Mouse (Mus musculus): Measurements from ENCODE around the gene Mdga2.

The Mdga2 gene

GRCm38 (mm10) chr12:67056621-67057020 is 165.7 kb downstream of the Mdga2 start:
- no peak for DNase-seq (ENCODE audit: low spot score)

- DNase-seq (ENCODE audit: low spot score) = no peak
Measured at GRCm38 (mm10) chr12:67045099-67045750, 177.1 kb downstream of the Mdga2 start.

GRCm38 (mm10) chr12:67041865-67042264 is 180.5 kb downstream of the Mdga2 start:
- no peak for DNase-seq (ENCODE audit: low spot score)

GRCm38 (mm10) chr12:67035509-67036261 is 186.7 kb downstream of the Mdga2 start:
- DNase-seq (ENCODE audit: low spot score) = no peak

- DNase-seq (ENCODE audit: low spot score) = no peak
Measured at GRCm38 (mm10) chr12:67017192-67017591, 205.2 kb downstream of the Mdga2 start.

GRCm38 (mm10) chr12:67011368-67011767 is 211.0 kb downstream of the Mdga2 start:
- DNase-seq (ENCODE audit: low spot score) = no peak

- no peak for DNase-seq (ENCODE audit: low spot score)
Measured at GRCm38 (mm10) chr12:67010318-67010717, 212.0 kb downstream of the Mdga2 start.

- no peak for DNase-seq (ENCODE audit: low spot score)
Measured at GRCm38 (mm10) chr12:67009191-67009590, 213.2 kb downstream of the Mdga2 start.

GRCm38 (mm10) chr12:66954129-66954528 is 268.2 kb downstream of the Mdga2 start:
- no peak for DNase-seq (ENCODE audit: low spot score)

GRCm38 (mm10) chr12:66915741-66916140 is 306.6 kb downstream of the Mdga2 start:
- DNase-seq (ENCODE audit: low spot score) = no peak

- no peak for DNase-seq (ENCODE audit: low spot score)
Measured at GRCm38 (mm10) chr12:66899366-66899765, 323.0 kb downstream of the Mdga2 start.

- no peak for DNase-seq (ENCODE audit: low spot score)
Measured at GRCm38 (mm10) chr12:66896790-66897189, 325.6 kb downstream of the Mdga2 start.

- DNase-seq (ENCODE audit: low spot score) = no peak
Measured at GRCm38 (mm10) chr12:66890296-66890695, 332.1 kb downstream of the Mdga2 start.

- DNase-seq (ENCODE audit: low spot score) = no peak
Measured at GRCm38 (mm10) chr12:66889276-66889675, 333.1 kb downstream of the Mdga2 start.

- no peak for DNase-seq (ENCODE audit: low spot score)
Measured at GRCm38 (mm10) chr12:66888636-66889035, 333.7 kb downstream of the Mdga2 start.

GRCm38 (mm10) chr12:66866199-66866598 is 356.1 kb downstream of the Mdga2 start:
- no peak for DNase-seq (ENCODE audit: low spot score)

GRCm38 (mm10) chr12:66853167-66853566 is 369.2 kb downstream of the Mdga2 start:
- DNase-seq (ENCODE audit: low spot score) = peak; percentile 3

GRCm38 (mm10) chr12:66840336-66840735 is 382.0 kb downstream of the Mdga2 start:
- DNase-seq (ENCODE audit: low spot score) = no peak

GRCm38 (mm10) chr12:66755653-66756052 is 466.7 kb downstream of the Mdga2 start:
- no peak for DNase-seq (ENCODE audit: low spot score)

GRCm38 (mm10) chr12:66734536-66734935 is 487.8 kb downstream of the Mdga2 start:
- DNase-seq (ENCODE audit: low spot score) = no peak

- no peak for DNase-seq (ENCODE audit: low spot score)
Measured at GRCm38 (mm10) chr12:66724474-66724873, 497.9 kb downstream of the Mdga2 start.

- DNase-seq (ENCODE audit: low spot score) = no peak
Measured at GRCm38 (mm10) chr12:66708334-66708733, 514.0 kb downstream of the Mdga2 start.

GRCm38 (mm10) chr12:66707431-66707830 is 514.9 kb downstream of the Mdga2 start:
- DNase-seq (ENCODE audit: low spot score) = no peak

GRCm38 (mm10) chr12:66705015-66705414 is 517.3 kb downstream of the Mdga2 start:
- no peak for DNase-seq (ENCODE audit: low spot score)

Data from c-Kit-positive CD71-positive TER-119-positive erythroid progenitor cells, embryonic 14.5 days (primary cell).